Mouse (Mus musculus): ENCODE data around the gene 4933407L21Rik.

4933407L21Rik gene

DNA sequence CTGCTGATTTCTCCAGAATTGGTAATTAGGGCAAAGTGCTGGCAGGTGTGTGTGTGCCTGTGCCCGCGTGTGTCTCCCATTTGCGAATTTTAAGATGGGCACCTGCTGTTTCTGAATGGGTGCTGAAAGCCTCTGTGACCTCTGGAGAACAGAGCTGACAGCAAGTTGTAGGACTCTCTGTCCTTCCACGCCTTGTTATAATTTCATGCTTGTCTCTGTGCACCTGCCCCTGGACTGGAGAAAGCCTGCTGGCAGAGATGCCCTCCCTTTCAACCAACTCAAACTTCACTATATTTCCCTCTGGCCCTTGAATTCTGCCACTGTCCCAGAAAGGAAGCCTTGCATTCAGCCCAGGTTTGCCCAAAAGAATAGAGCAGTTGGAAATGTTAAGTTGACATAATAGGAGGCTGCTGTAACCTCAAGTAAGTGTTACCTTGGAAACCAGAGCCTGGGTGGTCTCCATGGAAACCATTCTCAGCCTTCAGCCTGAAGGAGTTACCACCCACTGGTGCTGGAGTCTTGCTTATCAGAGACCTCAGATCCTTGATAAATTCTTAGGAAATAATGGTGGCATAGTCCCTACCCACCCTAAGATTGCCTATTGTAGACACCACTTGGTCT is 11.3 kb upstream of the 4933407L21Rik start:
- in situ Hi-C loops (cut with MboI, MseI) = no loop called here

- in situ Hi-C loops (cut with MboI, MseI) = loop anchor here (5.0 kb wide), 2 partner anchors 52 to 62 kb away; no protein-coding TSS in a partner anchor
Observed at GRCm38 (mm10) chr1:85919621-85920020, 8.7 kb upstream of the 4933407L21Rik start.

DNA sequence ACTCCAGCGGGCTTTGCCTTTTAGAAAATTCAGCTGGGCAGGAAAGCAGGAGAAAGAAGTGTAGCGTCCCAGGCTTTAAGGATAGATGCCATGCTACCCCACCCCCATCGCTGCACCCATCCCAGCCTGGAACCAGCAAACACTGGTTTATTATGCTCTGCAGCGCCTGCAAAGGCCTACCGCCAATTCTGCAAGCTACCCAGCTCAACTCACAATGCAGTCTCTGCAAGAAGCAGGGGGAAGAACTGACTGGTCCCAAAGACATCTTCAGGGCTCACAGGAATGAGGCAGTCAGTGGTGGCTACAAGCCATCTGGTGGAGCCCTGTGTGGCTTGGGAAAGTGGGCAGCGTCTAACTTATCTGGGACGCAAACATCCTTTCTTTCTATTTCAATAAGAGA is 6.6 kb upstream of the 4933407L21Rik start:
- in situ Hi-C loops (cut with MboI, MseI) = loop anchor here (5.0 kb wide), 2 partner anchors 54 to 64 kb away; no protein-coding TSS in a partner anchor

- in situ Hi-C loops (cut with MboI, MseI) = loop anchor here (5.0 kb wide), 2 partner anchors 55 to 65 kb away; no protein-coding TSS in a partner anchor
Observed at GRCm38 (mm10) chr1:85922127-85922864, 6.0 kb upstream of the 4933407L21Rik start.

DNA sequence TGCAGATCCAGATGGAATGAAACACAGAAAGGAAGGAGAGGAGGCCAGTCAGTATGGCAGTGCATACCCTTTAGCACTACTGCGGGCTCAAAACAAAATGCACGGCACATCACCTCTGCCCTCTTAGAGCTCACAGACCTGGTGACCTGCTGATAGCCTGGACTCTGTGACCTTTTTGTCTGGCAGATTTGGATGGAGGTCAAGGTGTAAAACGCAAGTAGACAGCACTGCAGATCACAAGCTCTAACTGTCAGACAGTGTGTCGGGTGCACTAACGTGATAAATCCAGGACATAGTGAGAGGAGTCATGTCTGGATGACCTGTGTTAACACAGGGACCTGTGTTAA is 5.4 kb upstream of the 4933407L21Rik start:
- in situ Hi-C loops (cut with MboI, MseI) = loop anchor here (5.0 kb wide), 2 partner anchors 56 to 66 kb away; no protein-coding TSS in a partner anchor

GRCm38 (mm10) chr1:85925183-85925582 is 3.1 kb upstream of the 4933407L21Rik start:
- in situ Hi-C loops (cut with MboI, MseI) = no loop called here

DNA sequence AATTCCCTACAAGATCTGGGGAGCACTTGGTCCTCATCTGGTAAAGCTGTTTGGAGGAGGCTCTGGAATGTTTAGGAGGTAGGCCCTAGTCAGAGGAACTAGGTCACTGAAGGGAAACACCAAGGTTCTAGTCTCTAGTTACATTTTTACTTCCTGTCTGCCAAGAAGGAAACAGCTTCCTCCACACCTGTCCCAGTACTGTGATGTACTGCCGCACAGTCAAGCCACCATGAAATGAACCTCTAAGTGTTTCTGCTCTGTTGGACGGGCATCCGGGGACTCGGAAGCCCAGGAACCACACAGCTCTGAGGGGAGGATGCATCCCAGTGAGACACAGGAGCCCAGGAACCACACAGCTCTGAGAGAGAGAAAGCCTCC is 394 bp downstream of the 4933407L21Rik start:
- in situ Hi-C loops (cut with MboI, MseI) = no loop called here

- in situ Hi-C loops (cut with MboI, MseI) = no loop called here
Observed at GRCm38 (mm10) chr1:85929406-85929805, 1.1 kb downstream of the 4933407L21Rik start.

- in situ Hi-C loops (cut with MboI, MseI) = loop anchor here (5.0 kb wide), 1 partner anchor 76 kb away; no protein-coding TSS in a partner anchor
Observed at GRCm38 (mm10) chr1:85931170-85931569, 2.9 kb downstream of the 4933407L21Rik start.

- in situ Hi-C loops (cut with MboI, MseI) = loop anchor here (5.0 kb wide), 1 partner anchor 74 kb away; no protein-coding TSS in a partner anchor
Observed at GRCm38 (mm10) chr1:85933226-85933625, 4.9 kb downstream of the 4933407L21Rik start.

- in situ Hi-C loops (cut with MboI, MseI) = loop anchor here (5.0 kb wide), 1 partner anchor 73 kb away; no protein-coding TSS in a partner anchor
Observed at GRCm38 (mm10) chr1:85933631-85934465, 5.6 kb downstream of the 4933407L21Rik start.

- in situ Hi-C loops (cut with MboI, MseI) = loop anchor here (5.0 kb wide), 1 partner anchor 73 kb away; no protein-coding TSS in a partner anchor
Observed at GRCm38 (mm10) chr1:85934560-85934959, 6.3 kb downstream of the 4933407L21Rik start.

GRCm38 (mm10) chr1:85935148-85935852 is 7.0 kb downstream of the 4933407L21Rik start:
- in situ Hi-C loops (cut with MboI, MseI) = no loop called here

DNA sequence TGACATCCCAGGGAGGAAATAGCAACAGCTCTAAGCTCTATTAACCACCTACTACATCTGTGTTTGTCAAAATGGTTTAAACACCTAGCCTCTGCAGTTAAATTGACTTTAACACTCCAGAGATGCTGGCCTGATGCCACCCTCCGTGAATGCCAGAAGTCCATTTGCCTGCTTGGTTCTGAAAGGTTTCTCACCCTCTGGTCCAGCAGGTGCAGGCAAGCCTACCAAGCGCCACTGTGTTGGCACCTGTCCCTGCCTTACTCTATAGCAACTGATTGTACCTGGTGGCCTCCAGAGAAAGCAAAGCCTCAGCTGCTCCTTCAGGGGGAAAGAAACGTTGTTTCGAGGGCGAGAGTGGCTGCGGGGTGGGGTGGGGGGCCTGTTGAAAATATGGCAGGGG is 8.0 kb downstream of the 4933407L21Rik start:
- in situ Hi-C loops (cut with MboI, MseI) = no loop called here

DNA sequence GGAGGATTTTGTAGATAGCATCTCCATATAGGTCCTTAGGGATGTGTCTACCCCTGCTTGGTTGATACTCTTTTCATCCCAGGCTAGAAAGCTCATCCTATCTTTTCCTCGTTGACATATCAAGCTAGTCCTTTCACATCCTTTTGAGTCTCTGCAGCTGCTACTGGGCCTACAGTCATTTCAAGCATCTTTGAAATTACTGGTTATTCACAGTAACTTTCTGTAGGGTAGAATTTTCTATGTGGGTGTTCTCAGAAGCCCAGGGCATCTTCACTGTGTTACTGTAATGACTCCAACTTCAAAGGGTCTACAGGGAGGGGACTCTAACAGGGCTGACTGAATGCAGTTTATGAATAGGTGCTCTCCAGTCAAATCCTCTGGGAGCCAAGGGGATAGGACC is 9.0 kb downstream of the 4933407L21Rik start:
- in situ Hi-C loops (cut with MboI, MseI) = no loop called here

DNA sequence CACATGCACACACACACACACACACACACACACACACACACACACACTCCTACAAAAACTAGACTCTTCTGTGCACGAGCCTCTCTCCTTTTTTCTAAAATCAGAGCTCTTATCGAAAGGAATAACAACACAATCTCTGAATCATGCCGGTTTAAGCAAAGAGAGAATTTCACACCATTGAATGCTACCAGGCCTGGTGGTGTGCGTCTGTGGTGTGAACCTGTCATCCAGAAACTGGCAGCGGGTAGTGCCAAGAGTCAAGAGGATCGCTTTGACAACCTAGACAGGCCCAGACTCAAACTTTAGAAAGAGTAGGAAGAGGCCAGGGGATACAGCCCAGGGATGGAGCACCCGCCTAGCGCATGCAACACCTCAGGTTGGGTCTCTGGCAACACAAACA is 14.0 kb downstream of the 4933407L21Rik start:
- in situ Hi-C loops (cut with MboI, MseI) = no loop called here

DNA sequence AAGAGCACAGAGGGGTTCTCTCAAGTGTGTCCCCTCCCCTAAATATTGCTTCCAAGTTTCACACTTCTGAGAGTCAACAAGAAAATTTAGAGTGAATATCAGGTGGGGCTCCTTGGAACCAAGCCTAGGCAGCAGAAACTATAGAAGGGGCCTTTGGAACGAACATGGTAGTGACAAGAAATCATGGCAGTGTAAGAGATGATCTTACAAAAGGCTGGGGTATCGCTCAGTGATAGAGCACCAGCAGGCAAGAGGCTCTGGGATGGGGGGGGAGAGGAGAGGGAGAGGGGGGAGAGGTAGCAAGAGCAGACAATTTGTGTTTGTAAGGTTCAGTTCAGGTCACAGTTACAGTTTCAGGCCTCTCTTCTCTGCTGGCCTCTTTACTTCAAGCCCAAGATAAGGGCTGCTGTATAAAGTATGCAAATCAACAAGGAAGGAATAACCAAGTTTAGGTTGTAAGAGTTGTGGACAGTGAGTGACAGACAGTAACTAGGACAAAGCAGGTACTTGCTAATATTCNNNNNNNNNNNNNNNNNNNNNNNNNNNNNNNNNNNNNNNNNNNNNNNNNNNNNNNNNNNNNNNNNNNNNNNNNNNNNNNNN is 20.9 kb downstream of the 4933407L21Rik start:
- in situ Hi-C loops (cut with MboI, MseI) = no loop called here

GRCm38 (mm10) chr1:85955150-85955549 is 26.9 kb downstream of the 4933407L21Rik start:
- in situ Hi-C loops (cut with MboI, MseI) = no loop called here

GRCm38 (mm10) chr1:85957290-85957689 is 29.0 kb downstream of the 4933407L21Rik start:
- in situ Hi-C loops (cut with MboI, MseI) = no loop called here

- in situ Hi-C loops (cut with MboI, MseI) = no loop called here
Observed at GRCm38 (mm10) chr1:85957942-85958619, 29.8 kb downstream of the 4933407L21Rik start.
